9 mouse cellular contexts compared by ENCODE assay signal in genomic region chr15:94379425-94379824, GRCm38 (mm10).
DNase-seq lines count a peak whose midpoint lies in the region.
"Had no signal": no experiment of that assay in that cellular context is flagged by ENCODE, and none has a peak within 500 bp of the region (broad histone marks: within the 10 kb centered on the region; RNA-seq: fewer than 3 reads in every experiment).

No protein-coding gene starts in this region.

- peak; percentile 11 for DNase-seq in adrenal gland, adult 2 months
- DNase-seq in adrenal gland, adult 18-20 months (ENCODE audit: low spot score in 2 of 2): no peak
- DNase-seq in layer of hippocampus, adult 11-12 months (ENCODE audit: low spot score): peak; percentile 15
- no peak for DNase-seq in layer of hippocampus, adult 9-10 months (ENCODE audit: low spot score)
- DNase-seq in MEL-GATA-1-ER (ENCODE audit: extremely low read depth, low read depth): peak; percentile 9
- peak; percentile 8 for DNase-seq in lung, postnatal 25 days (ENCODE audit: low spot score)
- DNase-seq in urinary bladder, postnatal 4 days (ENCODE audit: low spot score in 2 of 2): no peak
- DNase-seq in retina, postnatal 1 day: no peak
- DNase-seq: spleen, adult 18-20 months had no signal

Comparison
In these comparisons a context has a peak if more than half of its experiments do, and no peak if none do; other contexts are left out.
1. DNase-seq: peak in adrenal gland, adult 2 months (single experiment), layer of hippocampus, adult 11-12 months (single experiment), MEL-GATA-1-ER (single experiment) and lung, postnatal 25 days (single experiment); none in adrenal gland, adult 18-20 months (0 of 2), layer of hippocampus, adult 9-10 months (single experiment), urinary bladder, postnatal 4 days (0 of 2) and retina, postnatal 1 day (single experiment).